Mouse (Mus musculus): Measurements from ENCODE around the gene Ttll11. TPM values are rescaled to one million over a fixed set of nuclear protein-coding genes. Genes with fewer than 3 reads are reported as not detected.

The Ttll11 gene
- polyA plus RNA-seq, 1 experiment from 2014 or later = 2.4 TPM

GRCm38 (mm10) chr2:35860394-35860744, 119.3 kb downstream of the Ttll11 start:
- Histone ChIP-seq H3K27me3 (replicated peaks; ENCODE audit: control insufficient read depth, insufficient read depth, low read length) (no peaks in the 10 kb centered on the region), H3K4me2 (ENCODE audit: low read length) (no peak overlapping the region), H3K9ac (ENCODE audit: low read length) (no peak overlapping the region), H3K4me1 (ENCODE audit: control insufficient read depth, insufficient read depth, low read length) (no peaks in the 10 kb centered on the region), H3K27ac (ENCODE audit: low read depth, low read length) (no peak overlapping the region; the same call in 1 of the 2 replicates), H3K9me3 (replicated peaks; ENCODE audit: control insufficient read depth, low read length) (no peaks in the 10 kb centered on the region), H3K4me3 (ENCODE audit: low read depth, low read length) (no peak overlapping the region), H3K36me3 (ENCODE audit: control insufficient read depth, insufficient read depth, low read length) (no peaks in the 10 kb centered on the region)
- DNase-seq (ENCODE audit: low spot score) (no peak), ATAC-seq (peak; percentile 16; the same call in 1 of the 2 replicates)
- WGBS = 73% methylated on average over 10 of the region's 10 CpGs

- H3K27me3 ChIP-seq (replicated peaks; ENCODE audit: control insufficient read depth, insufficient read depth, low read length) = no peaks in the 10 kb centered on the region
- H3K9me3 ChIP-seq (replicated peaks; ENCODE audit: control insufficient read depth, low read length) = no peaks in the 10 kb centered on the region
- no peak overlapping the region for H3K4me2 ChIP-seq (ENCODE audit: low read length)
- no peak overlapping the region for H3K9ac ChIP-seq (ENCODE audit: low read length)
- ATAC-seq (peak; percentile 43; the same call in 1 of the 2 replicates), DNase-seq (ENCODE audit: low spot score) (no peak)
- WGBS = 37% methylated on average over 7 of the region's 7 CpGs
- no peak overlapping the region for H3K4me3 ChIP-seq (ENCODE audit: low read depth, low read length)
- no peak overlapping the region; the same call in 1 of the 2 replicates for H3K27ac ChIP-seq (ENCODE audit: low read depth, low read length)
- H3K4me1 ChIP-seq (ENCODE audit: control insufficient read depth, insufficient read depth, low read length) = no peaks in the 10 kb centered on the region
- no peaks in the 10 kb centered on the region for H3K36me3 ChIP-seq (ENCODE audit: control insufficient read depth, insufficient read depth, low read length)
Observed at GRCm38 (mm10) chr2:35859708-35860393, 119.9 kb downstream of the Ttll11 start.

- H3K4me3 ChIP-seq (ENCODE audit: low read depth, low read length) = no peak overlapping the region
- 83% methylated on average over 6 of the region's 6 CpGs for WGBS
- no peaks in the 10 kb centered on the region for H3K27me3 ChIP-seq (replicated peaks; ENCODE audit: control insufficient read depth, insufficient read depth, low read length)
- no peak overlapping the region for H3K4me2 ChIP-seq (ENCODE audit: low read length)
- no peak overlapping the region for H3K27ac ChIP-seq (ENCODE audit: low read depth, low read length)
- ATAC-seq (no peak), DNase-seq (ENCODE audit: low spot score) (no peak)
- no peak overlapping the region for H3K9ac ChIP-seq (ENCODE audit: low read length)
- no peaks in the 10 kb centered on the region for H3K9me3 ChIP-seq (replicated peaks; ENCODE audit: control insufficient read depth, low read length)
- H3K36me3 ChIP-seq (ENCODE audit: control insufficient read depth, insufficient read depth, low read length) = no peaks in the 10 kb centered on the region
- no peaks in the 10 kb centered on the region for H3K4me1 ChIP-seq (ENCODE audit: control insufficient read depth, insufficient read depth, low read length)
Observed at GRCm38 (mm10) chr2:35858281-35858680, 121.4 kb downstream of the Ttll11 start.

- ATAC-seq (no peak), DNase-seq (ENCODE audit: low spot score) (no peak)
- 86% methylated on average over 2 of the region's 2 CpGs for WGBS
- Histone ChIP-seq H3K27ac (ENCODE audit: low read depth, low read length) (no peak overlapping the region), H3K9ac (ENCODE audit: low read length) (no peak overlapping the region), H3K9me3 (replicated peaks; ENCODE audit: control insufficient read depth, low read length) (no peaks in the 10 kb centered on the region), H3K4me2 (ENCODE audit: low read length) (no peak overlapping the region), H3K4me3 (ENCODE audit: low read depth, low read length) (no peak overlapping the region), H3K4me1 (ENCODE audit: control insufficient read depth, insufficient read depth, low read length) (peaks cover 1% of the 10 kb centered on the region; the same call in 1 of the 2 replicates), H3K27me3 (replicated peaks; ENCODE audit: control insufficient read depth, insufficient read depth, low read length) (no peaks in the 10 kb centered on the region), H3K36me3 (ENCODE audit: control insufficient read depth, insufficient read depth, low read length) (no peaks in the 10 kb centered on the region)
Observed at GRCm38 (mm10) chr2:35856901-35857300, 122.8 kb downstream of the Ttll11 start.

- Histone ChIP-seq H3K4me1 (ENCODE audit: control insufficient read depth, insufficient read depth, low read length) (peaks cover 8% of the 10 kb centered on the region), H3K4me2 (ENCODE audit: low read length) (no peak overlapping the region), H3K4me3 (ENCODE audit: low read depth, low read length) (no peak overlapping the region), H3K27ac (ENCODE audit: low read depth, low read length) (no peak overlapping the region), H3K27me3 (replicated peaks; ENCODE audit: control insufficient read depth, insufficient read depth, low read length) (no peaks in the 10 kb centered on the region), H3K9me3 (replicated peaks; ENCODE audit: control insufficient read depth, low read length) (no peaks in the 10 kb centered on the region), H3K9ac (ENCODE audit: low read length) (no peak overlapping the region), H3K36me3 (ENCODE audit: control insufficient read depth, insufficient read depth, low read length) (no peaks in the 10 kb centered on the region)
- WGBS = 35% methylated on average over 5 of the region's 5 CpGs
- DNase-seq (ENCODE audit: low spot score) = no peak
- no peak for ATAC-seq
Observed at GRCm38 (mm10) chr2:35854877-35855276, 124.8 kb downstream of the Ttll11 start.

GRCm38 (mm10) chr2:35852971-35853370, 126.7 kb downstream of the Ttll11 start:
- WGBS = 57% methylated on average over 4 of the region's 4 CpGs
- Histone ChIP-seq H3K9ac (ENCODE audit: low read length) (no peak overlapping the region), H3K27ac (ENCODE audit: low read depth, low read length) (no peak overlapping the region), H3K4me1 (ENCODE audit: control insufficient read depth, insufficient read depth, low read length) (peaks cover 8% of the 10 kb centered on the region), H3K4me3 (ENCODE audit: low read depth, low read length) (no peak overlapping the region), H3K9me3 (replicated peaks; ENCODE audit: control insufficient read depth, low read length) (no peaks in the 10 kb centered on the region), H3K27me3 (replicated peaks; ENCODE audit: control insufficient read depth, insufficient read depth, low read length) (no peaks in the 10 kb centered on the region), H3K4me2 (ENCODE audit: low read length) (no peak overlapping the region), H3K36me3 (ENCODE audit: control insufficient read depth, insufficient read depth, low read length) (no peaks in the 10 kb centered on the region)
- DNase-seq (ENCODE audit: low spot score) (no peak), ATAC-seq (no peak)

- peaks cover 8% of the 10 kb centered on the region for H3K4me1 ChIP-seq (ENCODE audit: control insufficient read depth, insufficient read depth, low read length)
- no peak overlapping the region for H3K27ac ChIP-seq (ENCODE audit: low read depth, low read length)
- no peak overlapping the region for H3K4me3 ChIP-seq (ENCODE audit: low read depth, low read length)
- peak overlapping the region; percentile 14; the same call in 1 of the 2 replicates for H3K4me2 ChIP-seq (ENCODE audit: low read length)
- WGBS = 35% methylated on average over 3 of the region's 3 CpGs
- no peaks in the 10 kb centered on the region for H3K9me3 ChIP-seq (replicated peaks; ENCODE audit: control insufficient read depth, low read length)
- ATAC-seq (no peak), DNase-seq (ENCODE audit: low spot score) (no peak)
- no peaks in the 10 kb centered on the region for H3K27me3 ChIP-seq (replicated peaks; ENCODE audit: control insufficient read depth, insufficient read depth, low read length)
- H3K36me3 ChIP-seq (ENCODE audit: control insufficient read depth, insufficient read depth, low read length) = no peaks in the 10 kb centered on the region
- H3K9ac ChIP-seq (ENCODE audit: low read length) = no peak overlapping the region
Observed at GRCm38 (mm10) chr2:35852164-35852509, 127.6 kb downstream of the Ttll11 start.

GRCm38 (mm10) chr2:35851420-35852163, 128.1 kb downstream of the Ttll11 start:
- Histone ChIP-seq H3K27ac (ENCODE audit: low read depth, low read length) (no peak overlapping the region), H3K4me3 (ENCODE audit: low read depth, low read length) (no peak overlapping the region), H3K9me3 (replicated peaks; ENCODE audit: control insufficient read depth, low read length) (no peaks in the 10 kb centered on the region), H3K4me1 (ENCODE audit: control insufficient read depth, insufficient read depth, low read length) (peaks cover 8% of the 10 kb centered on the region), H3K27me3 (replicated peaks; ENCODE audit: control insufficient read depth, insufficient read depth, low read length) (no peaks in the 10 kb centered on the region), H3K36me3 (ENCODE audit: control insufficient read depth, insufficient read depth, low read length) (no peaks in the 10 kb centered on the region), H3K9ac (ENCODE audit: low read length) (no peak overlapping the region), H3K4me2 (ENCODE audit: low read length) (peak overlapping the region; percentile 14; the same call in 1 of the 2 replicates)
- 17% methylated on average over 17 of the region's 17 CpGs for WGBS
- ATAC-seq (peak; percentile 53), DNase-seq (ENCODE audit: low spot score) (no peak)

- Histone ChIP-seq H3K4me2 (ENCODE audit: low read length) (no peak overlapping the region), H3K4me1 (ENCODE audit: control insufficient read depth, insufficient read depth, low read length) (peaks cover 11% of the 10 kb centered on the region), H3K36me3 (ENCODE audit: control insufficient read depth, insufficient read depth, low read length) (no peaks in the 10 kb centered on the region), H3K4me3 (ENCODE audit: low read depth, low read length) (no peak overlapping the region), H3K9me3 (replicated peaks; ENCODE audit: control insufficient read depth, low read length) (no peaks in the 10 kb centered on the region), H3K9ac (ENCODE audit: low read length) (no peak overlapping the region), H3K27me3 (replicated peaks; ENCODE audit: control insufficient read depth, insufficient read depth, low read length) (no peaks in the 10 kb centered on the region), H3K27ac (ENCODE audit: low read depth, low read length) (no peak overlapping the region)
- WGBS = 11% methylated on average over 10 of the region's 10 CpGs
- ATAC-seq = no peak; the same call in 1 of the 2 replicates
- DNase-seq (ENCODE audit: low spot score) = no peak
Observed at GRCm38 (mm10) chr2:35849632-35850230, 130.0 kb downstream of the Ttll11 start.
